Mouse (Mus musculus) gonadal fat pad, adult 2 months (tissue): Measurements from ENCODE around the gene Myo15. TPM values are rescaled to one million over a fixed set of nuclear protein-coding genes. Genes with fewer than 3 reads are reported as not detected.
"Not testable (repeated sequence)": the region's sequence is repeated elsewhere in the genome, so short reads cannot be mapped to it uniquely, and the experiment has no call there.

ENCODE experiments used
- DNase-seq: peaks from one replicate; pipeline ENCODE4 v3.0.0-alpha.2; 2012; ENCODE audit warnings: low read depth
- polyA plus RNA-seq: library from polyadenylated mRNA; depleted of rRNA; stranded (reverse); fragments of >200 nt; gene quantifications from 2 replicates; pipeline ENCODE4 v1.2.3, GENCODE M21; 2012; rRNA removed

Myo15 gene
- 0.35 and 0.38 TPM in 2 replicates for polyA plus RNA-seq

GRCm38 (mm10) chr11:60469039-60469438 is at the start of gene Myo15:
Gene Myo15 (plus strand): TSS chr11:60469339.
- DNase-seq: no peak

- no peak for DNase-seq
Measured at GRCm38 (mm10) chr11:60422046-60422668, 47.0 kb upstream of the Myo15 start.

GRCm38 (mm10) chr11:60423006-60423405 is 46.1 kb upstream of the Myo15 start:
- no peak for DNase-seq

- DNase-seq: no peak
Measured at GRCm38 (mm10) chr11:60426417-60426816, 42.7 kb upstream of the Myo15 start.

- DNase-seq: no peak
Measured at GRCm38 (mm10) chr11:60427628-60428027, 41.5 kb upstream of the Myo15 start.

GRCm38 (mm10) chr11:60433501-60433900 is 35.6 kb upstream of the Myo15 start:
- no peak for DNase-seq

- DNase-seq: no peak
Measured at GRCm38 (mm10) chr11:60435133-60435532, 34.0 kb upstream of the Myo15 start.

- DNase-seq: no peak
Measured at GRCm38 (mm10) chr11:60436618-60437017, 32.5 kb upstream of the Myo15 start.

GRCm38 (mm10) chr11:60439621-60440020 is 29.5 kb upstream of the Myo15 start:
- not testable (repeated sequence) for DNase-seq

- no peak for DNase-seq
Measured at GRCm38 (mm10) chr11:60440176-60440575, 29.0 kb upstream of the Myo15 start.

GRCm38 (mm10) chr11:60442896-60443295 is 26.2 kb upstream of the Myo15 start:
- DNase-seq: no peak

GRCm38 (mm10) chr11:60444007-60444406 is 25.1 kb upstream of the Myo15 start:
- DNase-seq: no peak

GRCm38 (mm10) chr11:60454080-60454744 is 14.9 kb upstream of the Myo15 start, which contains the start of gene Drg2:
Gene Drg2 (plus strand): TSS chr11:60454591.
- DNase-seq: peak; percentile 33

- no peak for DNase-seq
Measured at GRCm38 (mm10) chr11:60454745-60455087, 14.4 kb upstream of the Myo15 start.

GRCm38 (mm10) chr11:60457973-60458372 is 11.2 kb upstream of the Myo15 start:
- no peak for DNase-seq

- DNase-seq: no peak
Measured at GRCm38 (mm10) chr11:60465943-60466380, 3.2 kb upstream of the Myo15 start.

- no peak for DNase-seq
Measured at GRCm38 (mm10) chr11:60470743-60471142, 1.6 kb downstream of the Myo15 start.

GRCm38 (mm10) chr11:60474534-60474933 is 5.4 kb downstream of the Myo15 start:
- no peak for DNase-seq

- DNase-seq: no peak
Measured at GRCm38 (mm10) chr11:60475668-60476362, 6.7 kb downstream of the Myo15 start.

- no peak for DNase-seq
Measured at GRCm38 (mm10) chr11:60478121-60478520, 9.0 kb downstream of the Myo15 start.

- DNase-seq: no peak
Measured at GRCm38 (mm10) chr11:60486267-60486666, 17.1 kb downstream of the Myo15 start.

- no peak for DNase-seq
Measured at GRCm38 (mm10) chr11:60492726-60493125, 23.6 kb downstream of the Myo15 start.

- no peak for DNase-seq
Measured at GRCm38 (mm10) chr11:60495692-60496091, 26.6 kb downstream of the Myo15 start.
